19 mouse cellular contexts compared by ENCODE assay signal in the genomic region with DNA sequence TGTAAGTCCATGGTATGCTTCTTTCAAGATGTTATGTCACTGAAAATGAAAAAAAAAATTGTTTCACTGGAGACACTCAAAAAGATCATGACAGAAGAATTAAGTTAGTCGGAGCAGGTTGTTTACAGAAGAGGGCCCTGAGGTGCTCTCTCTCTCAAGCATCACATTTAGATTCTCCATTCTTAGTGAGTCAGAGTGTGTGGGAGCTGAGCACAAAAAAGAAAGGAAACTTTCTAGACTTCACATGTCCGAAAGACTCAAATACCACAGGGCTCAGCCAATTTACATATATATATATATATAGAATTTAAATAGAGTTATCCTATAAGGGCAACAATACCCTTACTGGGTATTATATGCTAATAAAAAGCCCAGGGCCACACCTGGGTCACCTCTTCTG.
"Had no signal": no experiment of that assay in that cellular context is flagged by ENCODE, and none has a peak within 500 bp of the region (broad histone marks: within the 10 kb centered on the region; RNA-seq: fewer than 3 reads in every experiment).

No protein-coding gene starts in this region.

- ATAC-seq: forebrain, embryonic 13.5 days; forebrain, embryonic 14.5 days; forebrain, embryonic 15.5 days; forebrain, embryonic 16.5 days; forebrain, postnatal 0 days had no signal

- DNase-seq: cerebellum, adult 8-10 months; cerebellum, adult 9-10 months; cerebellum, postnatal 10 days; cerebellum, postnatal 14 days; cerebellum, postnatal 25 days; cerebellum, postnatal 36 days; embryo, embryonic 11 days; forebrain, postnatal 0 days; gastrocnemius, adult 2 months; gastrocnemius, postnatal 10 days; gastrocnemius, postnatal 14 days; gastrocnemius, postnatal 25 days; gastrocnemius, postnatal 36 days; heart, adult 18-20 months; heart, adult 2 months had no signal
